ENCODE assay signal across 9 mouse cellular contexts in the genomic region with DNA sequence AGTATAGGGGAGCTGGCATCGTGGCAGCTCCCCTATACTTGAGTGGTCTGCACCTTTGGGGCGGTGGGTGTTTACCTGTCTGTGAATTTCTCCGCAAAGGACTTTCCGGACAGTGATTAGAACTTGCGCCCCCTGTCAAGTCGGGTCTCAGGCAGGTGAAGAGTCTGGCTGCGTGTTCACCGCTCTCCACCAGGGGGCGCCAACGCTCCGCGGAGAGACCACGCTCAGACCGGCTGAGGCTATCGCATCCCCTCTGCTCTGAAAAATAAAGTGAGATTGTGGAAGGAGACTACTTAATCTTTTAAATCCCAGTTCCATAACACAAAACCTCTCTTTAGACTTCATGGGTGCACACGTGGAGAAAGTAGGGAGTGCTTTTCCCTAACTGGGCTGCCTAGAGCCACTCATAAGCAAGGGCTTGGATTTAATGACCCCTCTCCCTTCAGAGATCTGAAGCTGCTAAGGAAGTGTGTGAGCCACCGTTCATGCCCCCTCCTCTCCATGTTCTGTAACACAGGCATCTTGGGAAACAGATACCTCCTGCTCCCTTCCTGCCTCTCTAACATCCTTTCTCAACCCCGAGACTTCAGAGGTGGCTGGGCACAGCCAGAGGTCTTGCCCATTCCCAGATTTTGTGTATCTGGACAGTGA. TPM values are rescaled to one million over a fixed set of nuclear protein-coding genes. Genes with fewer than 3 reads are reported as not detected.
DNase-seq lines count a peak whose midpoint lies in the region; ATAC-seq and TF ChIP-seq lines count a peak whose summit lies in the region.
"Had no signal": no experiment of that assay in that cellular context is flagged by ENCODE, and none has a peak within 500 bp of the region (broad histone marks: within the 10 kb centered on the region; RNA-seq: fewer than 3 reads in every experiment).

No protein-coding gene starts in this region.

- no peaks in the 10 kb centered on the region for H3K79me2 ChIP-seq in C2C12 (ENCODE audit: control insufficient read depth, insufficient read depth)

- H3ac ChIP-seq in C2C12 (ENCODE audit: control insufficient read depth, insufficient read length, low read depth), result no peak overlapping the region

- no peak overlapping the region for H3K4me3 ChIP-seq in C2C12 (ENCODE audit: insufficient read depth, poor library complexity, severe bottlenecking)
- no peak overlapping the region for H3K4me3 ChIP-seq in embryonic facial prominence, embryonic 10.5 days
- H3K4me3 ChIP-seq in kidney, embryonic 16.5 days (ENCODE audit: low read length), result no peak overlapping the region
- H3K4me3 ChIP-seq in liver, embryonic 13.5 days (replicated peaks), result no peak overlapping the region
- H3K4me3 ChIP-seq: erythroblast, embryonic 14.5 days had no signal

- H3K27me3 ChIP-seq in C2C12 (ENCODE audit: control insufficient read depth, insufficient read depth, insufficient read length), result peaks cover 54% of the 10 kb centered on the region
- peaks cover 21% of the 10 kb centered on the region for H3K27me3 ChIP-seq in embryonic facial prominence, embryonic 10.5 days (replicated peaks; ENCODE audit: low read depth, poor library complexity, severe bottlenecking)
- H3K27me3 ChIP-seq in kidney, embryonic 16.5 days (ENCODE audit: insufficient read depth, low read length), result 0 out of 2 replicates have a peak, but pooled peaks cover 2% of the 10 kb centered on the region
- peaks cover 15% of the 10 kb centered on the region; the same call in 1 of the 2 replicates for H3K27me3 ChIP-seq in liver, embryonic 13.5 days

- 9% methylated on average over 18 of the region's 18 CpGs for WGBS in embryonic facial prominence, embryonic 10.5 days
- WGBS in kidney, embryonic 16.5 days, result 3% methylated on average over 18 of the region's 18 CpGs
- WGBS in liver, embryonic 13.5 days (ENCODE audit: insufficient replicate concordance), result 6% methylated on average over 18 of the region's 18 CpGs

- H3K4me2 ChIP-seq in kidney, embryonic 16.5 days (replicated peaks; ENCODE audit: low read depth, low read length), result no peak overlapping the region
- H3K4me2 ChIP-seq in liver, embryonic 13.5 days, result no peak overlapping the region

- H3K9me3 ChIP-seq in embryonic facial prominence, embryonic 10.5 days, result no peaks in the 10 kb centered on the region
- no peaks in the 10 kb centered on the region for H3K9me3 ChIP-seq in kidney, embryonic 16.5 days (ENCODE audit: low read length)
- H3K9me3 ChIP-seq in liver, embryonic 13.5 days (replicated peaks), result no peaks in the 10 kb centered on the region

- DNase-seq in adrenal gland, postnatal 25 days, result peak; percentile 82
- peak; percentile 89 for DNase-seq in embryonic facial prominence, embryonic 10.5 days (ENCODE audit: low spot score)
- peak; percentile 50 for DNase-seq in heart, adult 8-10 months (ENCODE audit: low spot score)
- DNase-seq in liver, embryonic 13.5 days, result peak; percentile 52
- DNase-seq in testis, postnatal 14 days (ENCODE audit: low spot score), result peak; percentile 79

- ATAC-seq in kidney, embryonic 16.5 days (ENCODE audit: low FRiP score, low TSS enrichment), result no peak
- ATAC-seq in liver, embryonic 13.5 days (ENCODE audit: low read depth), result no peak
- peak; percentile 67 for ATAC-seq in neutrophil, adult 5-6 weeks (ENCODE audit: extremely low read depth, insufficient number of reproducible peaks, low FRiP score, poor library complexity, severe bottlenecking)

- peak; percentile 92 for TF ChIP-seq CTCF in C2C12 (IDR thresholded peaks at IDR 0.05; ENCODE audit: control insufficient read depth, insufficient read depth, insufficient read length)

- H3K9ac ChIP-seq in kidney, embryonic 16.5 days (replicated peaks; ENCODE audit: low read length), result 0 out of 2 replicates have a peak overlapping the region, but pooled peaks have one; percentile 6
- H3K9ac ChIP-seq in liver, embryonic 13.5 days, result no peak overlapping the region

- H3K27ac ChIP-seq in embryonic facial prominence, embryonic 10.5 days (replicated peaks), result no peak overlapping the region
- no peak overlapping the region for H3K27ac ChIP-seq in kidney, embryonic 16.5 days (ENCODE audit: low read length)
- H3K27ac ChIP-seq in liver, embryonic 13.5 days, result no peak overlapping the region

- H3K4me1 ChIP-seq in embryonic facial prominence, embryonic 10.5 days, result peaks cover 25% of the 10 kb centered on the region
- peaks cover 7% of the 10 kb centered on the region for H3K4me1 ChIP-seq in kidney, embryonic 16.5 days (ENCODE audit: insufficient read depth, low read length)
- no peaks in the 10 kb centered on the region for H3K4me1 ChIP-seq in liver, embryonic 13.5 days (replicated peaks)

- no peaks in the 10 kb centered on the region for H3K36me3 ChIP-seq in C2C12 (ENCODE audit: control insufficient read depth, insufficient read depth)
- H3K36me3 ChIP-seq in embryonic facial prominence, embryonic 10.5 days (replicated peaks), result no peaks in the 10 kb centered on the region
- no peaks in the 10 kb centered on the region for H3K36me3 ChIP-seq in kidney, embryonic 16.5 days (ENCODE audit: insufficient read depth, low read length)
- no peaks in the 10 kb centered on the region for H3K36me3 ChIP-seq in liver, embryonic 13.5 days

- no peaks in the 10 kb centered on the region for H3K79me3 ChIP-seq in C2C12 (ENCODE audit: low read depth)

TF ChIP-seq in C2C12, 6 proteins besides CTCF, POLR2A, EP300 and RAD21:
- TF ChIP-seq CEBPB (IDR thresholded peaks at IDR 0.05; ENCODE audit: low read depth) (no peak), FOSL1 (IDR thresholded peaks at IDR 0.05; ENCODE audit: insufficient read depth, low read length, poor library complexity, severe bottlenecking) (no peak), MYOG (IDR thresholded peaks at IDR 0.05; ENCODE audit: control insufficient read depth, extremely low read depth, insufficient read length) (no peak), MYOD1 (IDR thresholded peaks at IDR 0.05; ENCODE audit: control insufficient read depth, insufficient read length, low read depth) (no peak), USF1 (IDR thresholded peaks at IDR 0.05; ENCODE audit: low read depth) (no peak), MAX (IDR thresholded peaks at IDR 0.05) (no peak)
TF ChIP-seq in C2C12: peak in this region for 0.

RNA-seq across cellular contexts. Expression of a gene that starts 34.1 kb away (rescaled TPM):
- polyA plus RNA-seq in C2C12 (2012; fragmentation: generic; extraction: Trizol), result 25.2 TPM
- total RNA-seq in adrenal gland, postnatal 25 days (2021), result 61.5 and 82.8 TPM in 2 replicates
- polyA plus RNA-seq in embryonic facial prominence, embryonic 10.5 days (2016; fragmentation: Nextera tagmentation; extraction: Ambion mirVana), result 82.1 and 82.3 TPM in 2 replicates
- total RNA-seq in heart, adult 8-10 months (2022), result 10 to 100 TPM; 48.1 to 54.0 (median 50.2) TPM
- polyA plus RNA-seq in kidney, embryonic 16.5 days (2015; fragmentation: Nextera tagmentation; extraction: Ambion mirVana), result 55.8 and 60.8 TPM in 2 replicates
- 9.5 and 10.1 TPM in 2 replicates for polyA plus RNA-seq in liver, embryonic 13.5 days (2015; fragmentation: Nextera tagmentation; extraction: Ambion mirVana)
- total RNA-seq in neutrophil, adult 5-6 weeks (2017), result 31.7 and 35.8 TPM in 2 replicates

RNA-seq across cellular contexts. Expression of a gene that starts 45.3 kb away (rescaled TPM):
- 1.3 TPM for polyA plus RNA-seq in C2C12 (2012; fragmentation: generic; extraction: Trizol)
- 71.3 and 91.2 TPM in 2 replicates for total RNA-seq in adrenal gland, postnatal 25 days (2021)
- polyA plus RNA-seq in embryonic facial prominence, embryonic 10.5 days (2016; fragmentation: Nextera tagmentation; extraction: Ambion mirVana), result 2,080 and 2,294 TPM in 2 replicates
- total RNA-seq in heart, adult 8-10 months (2022), result 1 to 10 TPM in 3 of 4 experiments, under 1 TPM in 1; 0.37 to 4.2 (median 1.5) TPM
- polyA plus RNA-seq in kidney, embryonic 16.5 days (2015; fragmentation: Nextera tagmentation; extraction: Ambion mirVana), result 227 and 246 TPM in 2 replicates
- polyA plus RNA-seq in liver, embryonic 13.5 days (2015; fragmentation: Nextera tagmentation; extraction: Ambion mirVana), result 34.5 and 35.9 TPM in 2 replicates
- total RNA-seq in neutrophil, adult 5-6 weeks (2017), result not detected in 2 replicates

Comparison
In these comparisons a context has a peak if more than half of its experiments do, and no peak if none do; other contexts are left out.
1. RNA of a gene that starts 45.3 kb away (polyA plus RNA-seq): 2,080 to 2,294 TPM in embryonic facial prominence, embryonic 10.5 days, 227 to 246 TPM in kidney, embryonic 16.5 days and 34.5 to 35.9 TPM in liver, embryonic 13.5 days; 1.3 TPM in C2C12 (single experiment); every median in the first group is over 10 times any median in the second.
2. Peak in every context shown above with its lines, with median percentiles within 50 percentile points of each other: DNase-seq.